Mouse (Mus musculus): ENCODE measurements around the gene Rnaseh2c. TPM values are rescaled to one million over a fixed set of nuclear protein-coding genes. Genes with fewer than 3 reads are reported as not detected.

The Rnaseh2c gene
- 47.8 and 74.6 TPM in 2 replicates for polyA plus RNA-seq (2012; rRNA removed)

- peak; percentile 66 to 83 for DNase-seq (ENCODE audit: low read depth in 1 of 2, low spot score in 2 of 2)
- H3K36me3 ChIP-seq (ENCODE audit: control insufficient read depth, insufficient read depth, low read length), result peaks cover 20% of the 10 kb centered on the region
Measured at GRCm38 (mm10) chr19:5601752-5602541, at the start of gene Rnaseh2c. Gene Rnaseh2c, plus strand, starts transcription at chr19:5601873.

GRCm38 (mm10) chr19:5553802-5554201 is 47.9 kb upstream of the Rnaseh2c start:
- H3K4me1 ChIP-seq (ENCODE audit: control insufficient read depth, insufficient read depth, insufficient read length), result no peaks in the 10 kb centered on the region
- 90% methylated on average over 8 of the region's 8 CpGs for WGBS
- no peak for DNase-seq (ENCODE audit: low read depth in 1 of 2, low spot score in 2 of 2)
- H3K4me3 ChIP-seq (ENCODE audit: extremely low read depth, insufficient read depth, insufficient read length), result no peak overlapping the region
- no peaks in the 10 kb centered on the region for H3K36me3 ChIP-seq (ENCODE audit: control insufficient read depth, insufficient read depth, low read length)
- no peak overlapping the region for H3K27ac ChIP-seq (ENCODE audit: insufficient read depth, low read length)
- 0 out of 2 replicates have a peak, but pooled peaks cover 2% of the 10 kb centered on the region for H3K27me3 ChIP-seq (ENCODE audit: control insufficient read depth, insufficient read depth, low read length)
- TF ChIP-seq POLR2A (IDR thresholded peaks at IDR 0.05; ENCODE audit: low read depth, low read length) (no peak), CTCF (IDR thresholded peaks at IDR 0.05; ENCODE audit: extremely low read depth, insufficient read depth, insufficient read length, insufficient replicate concordance) (no peak)

More at GRCm38 (mm10) chr19:5601752-5602541, at the start of gene Rnaseh2c:
- no peaks in the 10 kb centered on the region for H3K27me3 ChIP-seq (ENCODE audit: control insufficient read depth, insufficient read depth, low read length)
- 1% methylated on average over 64 of the region's 64 CpGs for WGBS
- TF ChIP-seq CTCF (IDR thresholded peaks at IDR 0.05; ENCODE audit: extremely low read depth, insufficient read depth, insufficient read length, insufficient replicate concordance) (no peak), POLR2A (IDR thresholded peaks at IDR 0.05; ENCODE audit: low read depth, low read length) (peak; percentile 60)
- peaks cover 6% of the 10 kb centered on the region for H3K4me1 ChIP-seq (ENCODE audit: control insufficient read depth, insufficient read depth, insufficient read length)
- peak within 1 kb of the TSS; percentile 81 for H3K27ac ChIP-seq (ENCODE audit: insufficient read depth, low read length)
- peak within 1 kb of the TSS; percentile 88 for H3K4me3 ChIP-seq (ENCODE audit: extremely low read depth, insufficient read depth, insufficient read length)

GRCm38 (mm10) chr19:5554212-5554611 is 47.5 kb upstream of the Rnaseh2c start:
- no peak overlapping the region for H3K27ac ChIP-seq (ENCODE audit: insufficient read depth, low read length)
- H3K4me3 ChIP-seq (ENCODE audit: extremely low read depth, insufficient read depth, insufficient read length), result no peak overlapping the region
- H3K36me3 ChIP-seq (ENCODE audit: control insufficient read depth, insufficient read depth, low read length), result no peaks in the 10 kb centered on the region
- DNase-seq (ENCODE audit: low read depth in 1 of 2, low spot score in 2 of 2), result no peak
- 94% methylated on average over 14 of the region's 14 CpGs for WGBS
- peaks cover 6% of the 10 kb centered on the region; the same call in 1 of the 2 replicates for H3K27me3 ChIP-seq (ENCODE audit: control insufficient read depth, insufficient read depth, low read length)
- H3K4me1 ChIP-seq (ENCODE audit: control insufficient read depth, insufficient read depth, insufficient read length), result no peaks in the 10 kb centered on the region
- TF ChIP-seq CTCF (IDR thresholded peaks at IDR 0.05; ENCODE audit: extremely low read depth, insufficient read depth, insufficient read length, insufficient replicate concordance), result no peak
- no peak for TF ChIP-seq POLR2A (IDR thresholded peaks at IDR 0.05; ENCODE audit: low read depth, low read length)

- H3K27ac ChIP-seq (ENCODE audit: insufficient read depth, low read length), result no peak overlapping the region
- WGBS, result 73% methylated on average over 7 of the region's 7 CpGs
Measured at GRCm38 (mm10) chr19:5558169-5558568, 43.5 kb upstream of the Rnaseh2c start.

GRCm38 (mm10) chr19:5558770-5559169 is 42.9 kb upstream of the Rnaseh2c start:
- peaks cover 28% of the 10 kb centered on the region for H3K27me3 ChIP-seq (ENCODE audit: control insufficient read depth, insufficient read depth, low read length)
- DNase-seq (ENCODE audit: low read depth in 1 of 2, low spot score in 2 of 2), result no peak
- WGBS, result 75% methylated on average over 8 of the region's 8 CpGs
- TF ChIP-seq POLR2A (IDR thresholded peaks at IDR 0.05; ENCODE audit: low read depth, low read length), result no peak
- no peak for TF ChIP-seq CTCF (IDR thresholded peaks at IDR 0.05; ENCODE audit: extremely low read depth, insufficient read depth, insufficient read length, insufficient replicate concordance)
- no peak overlapping the region for H3K27ac ChIP-seq (ENCODE audit: insufficient read depth, low read length)
- no peaks in the 10 kb centered on the region for H3K36me3 ChIP-seq (ENCODE audit: control insufficient read depth, insufficient read depth, low read length)
- H3K4me1 ChIP-seq (ENCODE audit: control insufficient read depth, insufficient read depth, insufficient read length), result peaks cover 9% of the 10 kb centered on the region
- no peak overlapping the region for H3K4me3 ChIP-seq (ENCODE audit: extremely low read depth, insufficient read depth, insufficient read length)

More at GRCm38 (mm10) chr19:5558169-5558568, 43.5 kb upstream of the Rnaseh2c start:
- Histone ChIP-seq H3K4me3 (ENCODE audit: extremely low read depth, insufficient read depth, insufficient read length) (no peak overlapping the region), H3K4me1 (ENCODE audit: control insufficient read depth, insufficient read depth, insufficient read length) (peaks cover 9% of the 10 kb centered on the region), H3K27me3 (ENCODE audit: control insufficient read depth, insufficient read depth, low read length) (peaks cover 28% of the 10 kb centered on the region), H3K36me3 (ENCODE audit: control insufficient read depth, insufficient read depth, low read length) (no peaks in the 10 kb centered on the region)
- no peak for DNase-seq (ENCODE audit: low read depth in 1 of 2, low spot score in 2 of 2)
- no peak for TF ChIP-seq CTCF (IDR thresholded peaks at IDR 0.05; ENCODE audit: extremely low read depth, insufficient read depth, insufficient read length, insufficient replicate concordance)
- TF ChIP-seq POLR2A (IDR thresholded peaks at IDR 0.05; ENCODE audit: low read depth, low read length), result no peak

- Histone ChIP-seq H3K27me3 (ENCODE audit: control insufficient read depth, insufficient read depth, low read length) (peaks cover 28% of the 10 kb centered on the region), H3K36me3 (ENCODE audit: control insufficient read depth, insufficient read depth, low read length) (no peaks in the 10 kb centered on the region), H3K27ac (ENCODE audit: insufficient read depth, low read length) (no peak overlapping the region), H3K4me1 (ENCODE audit: control insufficient read depth, insufficient read depth, insufficient read length) (peaks cover 9% of the 10 kb centered on the region), H3K4me3 (ENCODE audit: extremely low read depth, insufficient read depth, insufficient read length) (no peak overlapping the region)
- TF ChIP-seq POLR2A (IDR thresholded peaks at IDR 0.05; ENCODE audit: low read depth, low read length) (no peak), CTCF (IDR thresholded peaks at IDR 0.05; ENCODE audit: extremely low read depth, insufficient read depth, insufficient read length, insufficient replicate concordance) (no peak)
- WGBS, result 52% methylated on average over 8 of the region's 8 CpGs
- no peak for DNase-seq (ENCODE audit: low read depth in 1 of 2, low spot score in 2 of 2)
Measured at GRCm38 (mm10) chr19:5559229-5559628, 42.4 kb upstream of the Rnaseh2c start.

Data from spleen, adult 2 months (tissue).